Mouse (Mus musculus): ENCODE measurements around the gene Dennd4a. TPM values are rescaled to one million over a fixed set of nuclear protein-coding genes. Genes with fewer than 3 reads are reported as not detected.

Gene Dennd4a
- polyA plus RNA-seq, 1 experiment, result 2.2 TPM

DNA sequence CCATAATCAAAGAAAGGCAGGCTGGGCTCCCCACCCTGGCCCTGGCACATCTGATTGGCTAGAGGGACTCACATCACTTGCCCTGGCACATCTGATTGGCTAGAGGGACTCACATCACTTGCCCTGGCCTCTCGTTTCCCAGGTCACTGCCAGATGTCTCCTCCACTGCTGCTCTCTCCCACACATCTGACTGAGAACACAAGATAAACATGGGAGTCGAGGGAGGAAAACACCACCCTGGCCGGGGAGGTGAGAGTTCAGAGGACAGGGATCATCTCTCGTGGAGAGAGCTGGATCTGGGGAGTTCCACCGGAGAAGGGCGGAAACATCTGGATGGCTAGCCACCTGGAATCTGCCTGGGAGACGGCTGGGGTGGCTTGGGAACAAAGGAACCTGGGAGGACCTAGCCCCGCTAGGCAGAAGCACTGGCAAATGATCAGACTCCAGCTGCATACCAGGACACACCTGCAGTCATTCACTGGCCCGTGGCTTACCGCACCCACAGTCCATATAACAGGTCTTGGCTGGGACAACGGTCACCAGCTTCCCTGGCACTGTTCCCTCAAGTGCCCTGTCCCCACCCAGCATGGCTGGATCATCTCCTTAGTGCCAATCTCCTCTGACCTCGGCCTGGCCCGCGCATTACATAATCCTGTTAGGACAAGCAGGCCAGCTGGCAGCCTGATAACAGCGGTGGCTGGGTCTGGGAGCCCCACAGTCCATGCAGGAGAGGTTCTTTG, 123.0 kb downstream of the Dennd4a start:
- no peaks in the 10 kb centered on the region for H3K36me3 ChIP-seq (ENCODE audit: control insufficient read depth, insufficient read depth, low read length)
- H3K4me3 ChIP-seq (ENCODE audit: low read depth, low read length), result peak overlapping the region; percentile 32
- H3K27me3 ChIP-seq (ENCODE audit: control insufficient read depth, insufficient read depth, low read length), result no peaks in the 10 kb centered on the region
- peak overlapping the region; percentile 44 for H3K27ac ChIP-seq (ENCODE audit: insufficient read depth, low read depth, low read length)
- H3K4me1 ChIP-seq (ENCODE audit: control insufficient read depth, insufficient read depth, insufficient read length, low read length), result peaks cover 9% of the 10 kb centered on the region; the same call in 1 of the 2 replicates
- TF ChIP-seq CTCF (IDR thresholded peaks at IDR 0.05; ENCODE audit: extremely low read depth, insufficient read length, insufficient replicate concordance, low read depth, low read length) (no peak), POLR2A (IDR thresholded peaks at IDR 0.05; ENCODE audit: low read depth, low read length) (no peak)
- 17% methylated on average over 15 of the region's 15 CpGs for WGBS

DNA sequence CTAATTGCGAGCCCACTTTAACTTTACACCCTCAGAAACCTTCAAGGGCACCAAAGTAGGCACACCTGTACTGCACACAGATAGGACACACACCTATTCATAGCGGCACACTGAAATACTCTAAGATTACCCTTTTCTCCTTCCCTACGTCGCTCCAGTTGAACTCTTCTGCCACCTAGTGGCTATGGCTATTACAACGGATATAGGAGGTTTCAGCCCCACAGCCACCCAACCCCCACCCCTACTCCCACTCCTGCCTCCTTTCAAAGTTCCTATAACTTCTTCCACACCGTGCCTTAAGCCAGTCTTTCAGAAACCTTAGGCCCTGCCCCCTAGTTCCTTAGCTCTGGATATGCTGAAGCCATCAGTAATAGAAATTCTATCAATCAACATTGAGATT, 125.4 kb downstream of the Dennd4a start:
- TF ChIP-seq CTCF (IDR thresholded peaks at IDR 0.05; ENCODE audit: extremely low read depth, insufficient read length, insufficient replicate concordance, low read depth, low read length), result peak; percentile 74; the same call in 1 of the 2 replicates
- TF ChIP-seq POLR2A (IDR thresholded peaks at IDR 0.05; ENCODE audit: low read depth, low read length), result no peak
- no peak overlapping the region for H3K27ac ChIP-seq (ENCODE audit: insufficient read depth, low read depth, low read length)
- peaks cover 9% of the 10 kb centered on the region; the same call in 1 of the 2 replicates for H3K4me1 ChIP-seq (ENCODE audit: control insufficient read depth, insufficient read depth, insufficient read length, low read length)
- no peaks in the 10 kb centered on the region for H3K27me3 ChIP-seq (ENCODE audit: control insufficient read depth, insufficient read depth, low read length)
- 4% methylated on average over 6 of the region's 6 CpGs for whole genome bisulfite sequencing
- no peaks in the 10 kb centered on the region for H3K36me3 ChIP-seq (ENCODE audit: control insufficient read depth, insufficient read depth, low read length)
- H3K4me3 ChIP-seq (ENCODE audit: low read depth, low read length), result no peak overlapping the region

DNA sequence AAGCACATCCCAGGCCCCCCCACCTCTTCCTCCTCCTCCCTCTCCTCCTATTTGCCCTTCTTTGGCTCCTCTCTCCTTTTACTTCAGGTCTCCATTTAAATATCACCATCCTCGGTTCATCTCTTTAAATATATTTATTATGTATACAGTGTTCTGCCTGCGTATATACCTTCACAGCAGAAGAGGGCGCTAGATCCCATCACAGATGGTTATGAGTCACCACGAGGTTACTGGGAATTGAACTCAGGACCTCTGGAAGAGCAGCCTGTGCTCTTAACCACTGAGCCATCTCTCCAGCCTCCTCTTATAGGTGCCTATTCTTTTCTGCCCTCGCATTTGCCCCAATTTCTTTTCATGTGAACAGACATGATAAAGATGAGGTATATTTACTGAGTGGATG, 126.4 kb downstream of the Dennd4a start:
- TF ChIP-seq CTCF (IDR thresholded peaks at IDR 0.05; ENCODE audit: extremely low read depth, insufficient read length, insufficient replicate concordance, low read depth, low read length) (no peak), POLR2A (IDR thresholded peaks at IDR 0.05; ENCODE audit: low read depth, low read length) (no peak)
- Histone ChIP-seq H3K27ac (ENCODE audit: insufficient read depth, low read depth, low read length) (no peak overlapping the region), H3K4me1 (ENCODE audit: control insufficient read depth, insufficient read depth, insufficient read length, low read length) (peaks cover 9% of the 10 kb centered on the region; the same call in 1 of the 2 replicates), H3K36me3 (ENCODE audit: control insufficient read depth, insufficient read depth, low read length) (no peaks in the 10 kb centered on the region), H3K27me3 (ENCODE audit: control insufficient read depth, insufficient read depth, low read length) (no peaks in the 10 kb centered on the region), H3K4me3 (ENCODE audit: low read depth, low read length) (no peak overlapping the region)
- 42% methylated on average over 5 of the region's 5 CpGs for WGBS

DNA sequence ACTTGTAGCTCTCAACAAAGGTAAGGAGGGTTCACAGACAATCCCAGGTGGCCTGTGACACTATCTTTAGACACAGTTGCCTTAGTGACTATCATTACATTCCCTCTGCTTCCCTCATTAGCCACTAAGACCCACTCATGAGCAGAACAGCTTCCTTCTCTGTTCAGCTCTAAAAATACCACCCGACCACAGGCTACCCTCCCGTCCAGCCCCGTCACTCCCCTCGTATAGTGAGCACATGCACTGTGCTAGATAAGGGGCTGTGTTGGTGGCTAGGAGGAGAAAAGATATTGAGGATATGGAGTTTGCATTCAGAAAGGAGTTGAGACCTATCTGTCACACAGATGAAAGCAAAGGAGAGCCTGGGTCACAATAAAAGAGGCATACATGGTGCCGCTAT, 127.4 kb downstream of the Dennd4a start:
- H3K4me3 ChIP-seq (ENCODE audit: low read depth, low read length), result no peak overlapping the region
- peaks cover 8% of the 10 kb centered on the region; the same call in 1 of the 2 replicates for H3K4me1 ChIP-seq (ENCODE audit: control insufficient read depth, insufficient read depth, insufficient read length, low read length)
- TF ChIP-seq CTCF (IDR thresholded peaks at IDR 0.05; ENCODE audit: extremely low read depth, insufficient read length, insufficient replicate concordance, low read depth, low read length) (no peak), POLR2A (IDR thresholded peaks at IDR 0.05; ENCODE audit: low read depth, low read length) (no peak)
- no peak overlapping the region for H3K27ac ChIP-seq (ENCODE audit: insufficient read depth, low read depth, low read length)
- no peaks in the 10 kb centered on the region for H3K27me3 ChIP-seq (ENCODE audit: control insufficient read depth, insufficient read depth, low read length)
- WGBS, result 62% methylated on average over 5 of the region's 5 CpGs
- H3K36me3 ChIP-seq (ENCODE audit: control insufficient read depth, insufficient read depth, low read length), result no peaks in the 10 kb centered on the region

DNA sequence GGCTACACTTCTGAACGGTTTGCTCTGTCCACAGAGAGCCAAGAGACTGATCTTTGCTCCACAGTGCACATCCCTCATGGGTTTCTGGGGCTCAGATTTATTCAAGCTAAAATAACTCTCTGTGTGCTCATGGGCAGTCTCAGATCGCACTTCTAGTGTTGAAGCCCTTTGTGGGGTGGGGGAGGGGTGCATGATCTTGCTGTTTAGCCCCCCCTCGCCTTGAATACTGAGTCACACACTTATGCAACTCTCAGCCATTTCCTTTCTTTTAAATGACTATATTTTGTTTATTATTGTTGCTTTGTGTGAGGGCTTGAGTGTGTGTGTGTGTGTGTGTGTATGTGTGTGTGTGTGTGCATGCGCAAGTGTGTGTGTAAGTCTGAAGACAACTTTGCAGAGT, 128.1 kb downstream of the Dennd4a start:
- Histone ChIP-seq H3K4me3 (ENCODE audit: low read depth, low read length) (no peak overlapping the region), H3K27ac (ENCODE audit: insufficient read depth, low read depth, low read length) (no peak overlapping the region), H3K27me3 (ENCODE audit: control insufficient read depth, insufficient read depth, low read length) (no peaks in the 10 kb centered on the region), H3K36me3 (ENCODE audit: control insufficient read depth, insufficient read depth, low read length) (no peaks in the 10 kb centered on the region), H3K4me1 (ENCODE audit: control insufficient read depth, insufficient read depth, insufficient read length, low read length) (peaks cover 3% of the 10 kb centered on the region; the same call in 1 of the 2 replicates)
- WGBS, result 39% methylated on average over 4 of the region's 4 CpGs
- TF ChIP-seq CTCF (IDR thresholded peaks at IDR 0.05; ENCODE audit: extremely low read depth, insufficient read length, insufficient replicate concordance, low read depth, low read length) (no peak), POLR2A (IDR thresholded peaks at IDR 0.05; ENCODE audit: low read depth, low read length) (no peak)

DNA sequence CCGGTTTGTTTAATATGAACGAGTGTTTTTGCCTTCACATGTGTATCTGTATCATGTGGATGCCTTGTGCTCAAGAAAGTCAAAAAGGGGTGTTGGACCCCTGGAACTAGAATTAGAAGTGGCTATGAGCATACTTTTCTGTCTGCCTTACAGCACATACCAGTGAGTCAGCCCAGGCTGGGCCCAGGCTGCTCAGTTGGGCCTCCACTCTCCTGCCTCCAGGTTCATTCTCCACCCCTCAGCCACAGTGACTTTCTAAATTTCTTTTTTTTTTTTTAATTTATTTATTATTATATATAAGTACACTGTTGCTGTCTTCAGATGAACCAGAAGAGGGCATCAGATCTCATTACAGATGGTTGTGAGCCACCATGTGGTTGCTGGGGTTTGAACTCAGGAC, 128.7 kb downstream of the Dennd4a start:
- Histone ChIP-seq H3K4me3 (ENCODE audit: low read depth, low read length) (no peak overlapping the region), H3K27me3 (ENCODE audit: control insufficient read depth, insufficient read depth, low read length) (no peaks in the 10 kb centered on the region), H3K4me1 (ENCODE audit: control insufficient read depth, insufficient read depth, insufficient read length, low read length) (no peaks in the 10 kb centered on the region), H3K27ac (ENCODE audit: insufficient read depth, low read depth, low read length) (no peak overlapping the region), H3K36me3 (ENCODE audit: control insufficient read depth, insufficient read depth, low read length) (no peaks in the 10 kb centered on the region)
- 72% methylated on average over 2 of the region's 2 CpGs for WGBS
- no peak for TF ChIP-seq CTCF (IDR thresholded peaks at IDR 0.05; ENCODE audit: extremely low read depth, insufficient read length, insufficient replicate concordance, low read depth, low read length)
- no peak for TF ChIP-seq POLR2A (IDR thresholded peaks at IDR 0.05; ENCODE audit: low read depth, low read length)

DNA sequence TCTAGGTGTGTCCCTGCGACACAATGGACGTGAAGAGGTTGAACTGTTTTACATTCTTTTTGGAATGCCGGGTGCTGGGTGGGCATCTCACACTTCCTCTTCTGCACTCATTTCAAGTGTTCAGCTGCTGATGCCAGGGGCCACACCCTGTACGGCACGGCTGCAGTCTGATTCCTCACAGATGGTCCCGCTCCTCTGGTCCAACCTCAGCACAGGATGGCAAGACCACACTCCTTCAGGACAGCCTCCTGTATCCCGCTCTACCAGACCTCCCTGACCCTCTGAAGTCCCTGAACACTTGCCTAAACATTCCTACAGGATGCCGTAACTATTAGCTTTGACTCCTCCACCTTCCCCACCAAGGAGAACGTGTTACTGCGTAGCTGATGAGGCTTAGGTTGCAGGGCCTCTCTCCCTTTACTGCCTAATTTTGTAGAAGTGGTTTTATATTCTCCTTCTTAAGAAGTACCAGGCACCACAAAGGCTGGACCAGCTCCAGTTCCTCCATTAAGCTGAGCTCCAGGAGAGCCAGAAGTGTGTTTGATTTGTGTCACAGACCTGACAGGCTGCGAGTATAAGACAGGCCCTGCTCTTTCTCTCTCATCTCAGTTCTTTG, 129.7 kb downstream of the Dennd4a start:
- no peak for TF ChIP-seq CTCF (IDR thresholded peaks at IDR 0.05; ENCODE audit: extremely low read depth, insufficient read length, insufficient replicate concordance, low read depth, low read length)
- no peak for TF ChIP-seq POLR2A (IDR thresholded peaks at IDR 0.05; ENCODE audit: low read depth, low read length)
- Histone ChIP-seq H3K27me3 (ENCODE audit: control insufficient read depth, insufficient read depth, low read length) (no peaks in the 10 kb centered on the region), H3K36me3 (ENCODE audit: control insufficient read depth, insufficient read depth, low read length) (no peaks in the 10 kb centered on the region), H3K27ac (ENCODE audit: insufficient read depth, low read depth, low read length) (no peak overlapping the region), H3K4me3 (ENCODE audit: low read depth, low read length) (no peak overlapping the region), H3K4me1 (ENCODE audit: control insufficient read depth, insufficient read depth, insufficient read length, low read length) (no peaks in the 10 kb centered on the region)
- WGBS, result 66% methylated on average over 11 of the region's 11 CpGs
